Mouse (Mus musculus) forebrain, embryonic 15.5 days (tissue): ENCODE results near the gene Commd1. TPM values are rescaled to one million over a fixed set of nuclear protein-coding genes. Genes with fewer than 3 reads are reported as not detected.
A peak's percentile ranks its signal among the peaks of the same experiment; 100 is the strongest.

Experiments used
- ATAC-seq: fragments of 200-750 bp; cut with Nextera tagmentation; replicated peaks from 2 replicates; pipeline ENCODE4 v1.8.0; 2017; ENCODE audit warnings: mild to moderate bottlenecking, moderate TSS enrichment, moderate library complexity
- H3K27ac ChIP-seq: fragments of 300-500 bp; sonication (generic); replicated peaks from 2 replicates; pipeline ENCODE4 v1.5.1; 2015; ENCODE audit warnings: mild to moderate bottlenecking, inconsistent platforms
- H3K27me3 ChIP-seq: fragments of 300-500 bp; sonication (generic); 2 replicates; pipeline ENCODE4 v1.6.1; 2015; ENCODE audit warnings: inconsistent platforms
- H3K36me3 ChIP-seq: fragments of 300-500 bp; sonication (generic); 2 replicates; pipeline ENCODE4 v1.6.1; 2015; ENCODE audit warnings: mild to moderate bottlenecking, inconsistent platforms
- H3K4me1 ChIP-seq: fragments of 300-500 bp; sonication (generic); 2 replicates; pipeline ENCODE4 v1.6.1; 2015; ENCODE audit warnings: inconsistent platforms
- H3K4me2 ChIP-seq: fragments of 300-500 bp; sonication (generic); replicated peaks from 2 replicates; pipeline ENCODE4 v1.6.1; 2015; ENCODE audit warnings: mild to moderate bottlenecking, inconsistent platforms
- H3K4me3 ChIP-seq: fragments of 300-500 bp; sonication (generic); 2 replicates; pipeline ENCODE4 v1.5.1; 2015; ENCODE audit warnings: mild to moderate bottlenecking, inconsistent platforms
- H3K9ac ChIP-seq: fragments of 300-500 bp; sonication (generic); replicated peaks from 2 replicates; pipeline ENCODE4 v1.6.1; 2015; ENCODE audit warnings: mild to moderate bottlenecking, inconsistent platforms
- H3K9me3 ChIP-seq: fragments of 300-500 bp; sonication (generic); 2 replicates; pipeline ENCODE4 v1.6.1; 2016; ENCODE audit warnings: inconsistent platforms
- WGBS: fragments of 180-500 bp; shearing (Covaris S2); methylation state at CpG from one replicate; pipeline ENCODE4 v1.1.7; 2015; ENCODE audit warnings: mixed read lengths; 5-methylcytosine and 5-hydroxymethylcytosine counted together
- polyA plus RNA-seq: library from polyadenylated mRNA; unstranded; fragments of >200 nt; fragmentation: Nextera tagmentation; extraction: Ambion mirVana; gene quantifications from 2 replicates; pipeline ENCODE4 v1.2.1, GENCODE M21; 2015

The Commd1 gene
- polyA plus RNA-seq: 235 and 252 TPM in 2 replicates

- 2% methylated on average over 42 of the region's 42 CpGs for WGBS
- Histone ChIP-seq H3K27ac (peak within 1 kb of the TSS; percentile 96), H3K4me3 (peak within 1 kb of the TSS; percentile 65), H3K9me3 (no peaks in the 10 kb centered on the region), H3K9ac (peak within 1 kb of the TSS; percentile 67), H3K4me1 (peaks cover 31% of the 10 kb centered on the region), H3K4me2 (peak within 1 kb of the TSS; percentile 59), H3K36me3 (no peaks in the 10 kb centered on the region), H3K27me3 (no peaks in the 10 kb centered on the region)
- peak; percentile 94 for ATAC-seq
Observed at GRCm38 (mm10) chr11:22981984-22982757, at the start of gene Commd1, which contains the start of gene Gm28048. Commd1 (minus strand) TSS chr11:22982382. Gm28048 (minus strand) TSS chr11:22982090.

- Histone ChIP-seq H3K27ac (no peak overlapping the region), H3K4me1 (no peaks in the 10 kb centered on the region), H3K36me3 (no peaks in the 10 kb centered on the region), H3K9ac (no peak overlapping the region), H3K4me3 (no peak overlapping the region), H3K9me3 (no peaks in the 10 kb centered on the region), H3K27me3 (no peaks in the 10 kb centered on the region), H3K4me2 (no peak overlapping the region)
- ATAC-seq: no peak
- 80% methylated on average over 6 of the region's 6 CpGs for WGBS
Observed at GRCm38 (mm10) chr11:23029399-23029798, 47.2 kb upstream of the Commd1 start.

GRCm38 (mm10) chr11:23028957-23029356, 46.8 kb upstream of the Commd1 start:
- Histone ChIP-seq H3K4me3 (no peak overlapping the region), H3K9me3 (no peaks in the 10 kb centered on the region), H3K27me3 (no peaks in the 10 kb centered on the region), H3K9ac (no peak overlapping the region), H3K27ac (no peak overlapping the region), H3K4me2 (no peak overlapping the region), H3K36me3 (no peaks in the 10 kb centered on the region), H3K4me1 (no peaks in the 10 kb centered on the region)
- no peak for ATAC-seq
- 72% methylated on average over 3 of the region's 3 CpGs for WGBS

DNA sequence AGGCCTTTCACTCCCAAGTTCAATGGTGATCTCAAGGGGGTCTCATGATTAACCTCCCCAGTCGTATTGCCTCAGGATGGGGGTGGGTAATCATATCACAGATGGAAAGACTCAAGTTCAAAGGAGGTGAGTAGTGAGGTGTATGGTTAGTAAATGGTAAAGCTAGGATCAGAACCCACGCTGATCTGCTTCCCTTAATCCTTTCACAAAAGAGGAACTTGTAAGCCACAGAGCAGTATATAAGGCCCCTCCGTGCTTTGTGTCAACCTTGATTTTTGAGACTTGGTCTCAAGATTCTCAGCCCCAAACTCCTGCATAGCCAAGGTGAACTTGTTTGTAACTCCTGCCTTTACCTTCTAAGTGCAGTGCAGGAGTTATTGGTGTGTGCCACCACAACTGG, 42.0 kb upstream of the Commd1 start:
- Histone ChIP-seq H3K27ac (no peak overlapping the region), H3K4me1 (no peaks in the 10 kb centered on the region), H3K9ac (no peak overlapping the region), H3K9me3 (no peaks in the 10 kb centered on the region), H3K4me3 (no peak overlapping the region), H3K4me2 (no peak overlapping the region), H3K36me3 (no peaks in the 10 kb centered on the region), H3K27me3 (no peaks in the 10 kb centered on the region)
- WGBS: 59% methylated on average over 3 of the region's 3 CpGs
- ATAC-seq: no peak

- Histone ChIP-seq H3K27me3 (no peaks in the 10 kb centered on the region), H3K4me2 (no peak overlapping the region), H3K4me1 (no peaks in the 10 kb centered on the region), H3K27ac (no peak overlapping the region), H3K36me3 (no peaks in the 10 kb centered on the region), H3K9me3 (no peaks in the 10 kb centered on the region), H3K4me3 (no peak overlapping the region), H3K9ac (no peak overlapping the region)
- WGBS: 97% methylated on average over 2 of the region's 2 CpGs
- ATAC-seq: no peak
Observed at GRCm38 (mm10) chr11:23023155-23023554, 41.0 kb upstream of the Commd1 start.

DNA sequence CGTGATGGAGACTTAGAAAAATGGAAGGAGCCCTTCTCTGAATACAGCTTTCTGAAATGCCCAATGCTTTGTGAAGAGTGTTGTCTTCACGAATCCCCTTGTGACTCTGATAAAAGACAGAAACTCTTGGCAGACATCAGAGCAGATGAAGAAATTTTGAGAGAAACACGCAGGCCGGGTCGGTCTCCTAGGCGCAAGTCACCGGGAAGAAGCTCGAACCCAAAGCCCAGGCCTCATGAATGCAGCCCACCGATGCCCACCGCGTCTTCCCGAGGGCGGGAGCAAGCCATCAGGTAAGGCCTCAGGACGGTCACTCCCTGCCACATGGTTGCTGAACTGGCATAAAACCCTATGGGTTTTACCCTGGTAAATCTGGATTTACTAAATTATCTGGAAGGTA, 38.7 kb upstream of the Commd1 start:
- H3K4me2 ChIP-seq: no peak overlapping the region

GRCm38 (mm10) chr11:23020116-23020770, 38.1 kb upstream of the Commd1 start:
- WGBS: 71% methylated on average over 24 of the region's 24 CpGs
- Histone ChIP-seq H3K4me1 (no peaks in the 10 kb centered on the region), H3K27ac (no peak overlapping the region), H3K4me3 (no peak overlapping the region), H3K36me3 (no peaks in the 10 kb centered on the region), H3K9me3 (no peaks in the 10 kb centered on the region), H3K9ac (no peak overlapping the region), H3K27me3 (no peaks in the 10 kb centered on the region), H3K4me2 (no peak overlapping the region)
- ATAC-seq: no peak

More for the DNA sequence above, 38.7 kb upstream of the Commd1 start:
- no peak for ATAC-seq
- no peak overlapping the region for H3K27ac ChIP-seq
- H3K36me3 ChIP-seq: no peaks in the 10 kb centered on the region
- H3K9ac ChIP-seq: no peak overlapping the region
- H3K4me1 ChIP-seq: no peaks in the 10 kb centered on the region
- 94% methylated on average over 14 of the region's 14 CpGs for WGBS
- H3K9me3 ChIP-seq: no peaks in the 10 kb centered on the region
- no peaks in the 10 kb centered on the region for H3K27me3 ChIP-seq
- H3K4me3 ChIP-seq: no peak overlapping the region

DNA sequence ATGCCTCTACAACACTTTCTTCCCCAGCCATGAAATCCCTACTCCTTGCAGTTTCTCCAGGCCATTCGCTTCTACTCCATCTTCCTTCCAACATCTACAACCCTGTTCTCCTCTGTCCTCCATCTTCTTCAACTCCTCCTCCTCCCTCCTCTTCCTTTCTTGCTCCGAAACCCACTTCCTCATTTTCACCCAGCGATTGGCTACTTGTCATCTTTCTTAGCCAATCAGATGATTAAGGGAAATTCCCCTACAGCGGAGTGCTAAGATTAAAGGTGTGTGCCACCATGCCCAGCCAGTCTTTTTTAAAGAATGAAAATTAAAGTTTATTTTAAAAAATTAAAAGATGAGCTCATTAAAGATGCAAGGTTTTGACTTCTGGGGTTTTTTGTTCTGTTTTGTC, 35.8 kb upstream of the Commd1 start:
- ATAC-seq: no peak
- Histone ChIP-seq H3K4me2 (no peak overlapping the region), H3K4me1 (no peaks in the 10 kb centered on the region), H3K4me3 (no peak overlapping the region), H3K9ac (no peak overlapping the region), H3K27me3 (no peaks in the 10 kb centered on the region), H3K36me3 (no peaks in the 10 kb centered on the region), H3K9me3 (no peaks in the 10 kb centered on the region), H3K27ac (no peak overlapping the region)
- 94% methylated on average over 4 of the region's 4 CpGs for WGBS

- Histone ChIP-seq H3K27ac (no peak overlapping the region), H3K4me1 (no peaks in the 10 kb centered on the region), H3K27me3 (no peaks in the 10 kb centered on the region), H3K36me3 (no peaks in the 10 kb centered on the region), H3K4me3 (no peak overlapping the region), H3K9ac (no peak overlapping the region), H3K4me2 (no peak overlapping the region), H3K9me3 (no peaks in the 10 kb centered on the region)
- no peak for ATAC-seq
- WGBS: 81% methylated on average over 6 of the region's 6 CpGs
Observed at GRCm38 (mm10) chr11:23014996-23015395, 32.8 kb upstream of the Commd1 start.

DNA sequence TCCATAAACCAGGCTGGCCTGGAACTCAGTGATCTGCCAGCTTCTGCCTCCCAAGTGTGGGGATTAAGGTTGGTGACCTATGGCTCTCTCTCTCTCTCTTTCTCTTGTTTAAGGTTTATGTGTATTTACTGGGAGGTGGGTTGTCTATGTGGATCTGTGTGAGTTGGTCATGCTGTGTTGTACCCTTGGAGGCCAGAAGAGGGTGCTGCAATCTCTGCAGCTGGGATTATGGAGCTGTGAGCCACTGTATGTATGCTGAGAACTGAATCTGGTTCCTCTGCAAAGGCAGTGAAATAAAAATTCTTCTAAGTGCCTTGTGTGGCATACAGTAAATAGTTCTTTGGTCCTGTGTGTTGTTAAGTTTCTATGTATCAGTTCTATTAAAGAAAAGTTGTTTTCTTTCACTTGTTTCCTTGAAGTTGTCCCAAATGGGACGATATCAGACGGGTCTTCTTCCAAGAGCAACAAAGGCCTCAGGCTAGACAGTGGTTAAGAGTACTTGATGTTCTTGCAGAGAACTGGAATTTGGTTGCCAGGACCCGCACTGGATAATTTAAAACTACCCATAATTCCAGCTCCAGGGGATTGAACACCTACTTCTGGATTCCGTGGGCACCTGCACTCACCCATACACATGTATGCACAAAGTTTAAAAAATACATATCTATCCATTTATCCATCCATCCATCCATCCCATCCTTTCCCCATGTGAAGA, 31.6 kb upstream of the Commd1 start:
- H3K4me3 ChIP-seq: no peak overlapping the region
- no peak overlapping the region for H3K4me2 ChIP-seq
- ATAC-seq: no peak
- no peaks in the 10 kb centered on the region for H3K9me3 ChIP-seq
- WGBS: 90% methylated on average over 4 of the region's 4 CpGs
- H3K27me3 ChIP-seq: no peaks in the 10 kb centered on the region
- peaks cover 3% of the 10 kb centered on the region; the same call in 1 of the 2 replicates for H3K4me1 ChIP-seq
- H3K9ac ChIP-seq: no peak overlapping the region
- no peak overlapping the region for H3K27ac ChIP-seq
- no peaks in the 10 kb centered on the region for H3K36me3 ChIP-seq

GRCm38 (mm10) chr11:23013096-23013495, 30.9 kb upstream of the Commd1 start:
- no peak for ATAC-seq
- H3K27me3 ChIP-seq: no peaks in the 10 kb centered on the region
- no peaks in the 10 kb centered on the region for H3K9me3 ChIP-seq
- H3K27ac ChIP-seq: no peak overlapping the region
- H3K4me2 ChIP-seq: no peak overlapping the region
- H3K36me3 ChIP-seq: no peaks in the 10 kb centered on the region
- no peak overlapping the region for H3K4me3 ChIP-seq
- peaks cover 3% of the 10 kb centered on the region; the same call in 1 of the 2 replicates for H3K4me1 ChIP-seq
- WGBS: 73% methylated on average over 1 of the region's 1 CpGs
- H3K9ac ChIP-seq: no peak overlapping the region

GRCm38 (mm10) chr11:23008824-23009200, 26.6 kb upstream of the Commd1 start:
- Histone ChIP-seq H3K4me2 (peak overlapping the region; percentile 78), H3K36me3 (peaks cover 16% of the 10 kb centered on the region), H3K27me3 (no peaks in the 10 kb centered on the region), H3K9ac (peak overlapping the region; percentile 83; the same call in 1 of the 2 replicates), H3K4me3 (peak overlapping the region; percentile 63), H3K27ac (no peak overlapping the region), H3K4me1 (peaks cover 8% of the 10 kb centered on the region; the same call in 1 of the 2 replicates), H3K9me3 (no peaks in the 10 kb centered on the region)
- WGBS: 34% methylated on average over 4 of the region's 4 CpGs
- no peak for ATAC-seq
